Mouse (Mus musculus) intestine, embryonic 16.5 days (tissue): ENCODE results near the gene Dscam. TPM values are rescaled to one million over a fixed set of nuclear protein-coding genes. Genes with fewer than 3 reads are reported as not detected.

Source experiments
- ATAC-seq: fragments of 200-750 bp; cut with Nextera tagmentation; 2 replicates; pipeline ENCODE4 v1.8.0; 2017; ENCODE audit warnings: moderate TSS enrichment, moderate library complexity
- H3K27ac ChIP-seq: fragments of 300-500 bp; sonication (generic); 2 replicates; pipeline ENCODE4 v1.5.1; 2014; ENCODE audit warnings: mild to moderate bottlenecking, low read length
- H3K27me3 ChIP-seq: fragments of 300-500 bp; sonication (generic); replicated peaks from 2 replicates; pipeline ENCODE4 v1.6.1; 2014; ENCODE audit warnings: low read length, control low read depth, mixed read lengths; ENCODE audit not compliant: control insufficient read depth, insufficient read depth
- H3K36me3 ChIP-seq: fragments of 300-500 bp; sonication (generic); 2 replicates; pipeline ENCODE4 v1.6.1; 2014; ENCODE audit warnings: low read length, control low read depth; ENCODE audit not compliant: control insufficient read depth, insufficient read depth
- H3K4me1 ChIP-seq: fragments of 300-500 bp; sonication (generic); 2 replicates; pipeline ENCODE4 v1.6.1; 2014; ENCODE audit warnings: low read length, control low read depth, mixed read lengths; ENCODE audit not compliant: control insufficient read depth, insufficient read depth
- H3K4me2 ChIP-seq: fragments of 300-500 bp; sonication (generic); 2 replicates; pipeline ENCODE4 v1.6.1; 2014; ENCODE audit warnings: low read depth, low read length, control low read depth
- H3K4me3 ChIP-seq: fragments of 300-500 bp; sonication (generic); 2 replicates; pipeline ENCODE4 v1.5.1; 2014; ENCODE audit warnings: mild to moderate bottlenecking, low read length
- H3K9ac ChIP-seq: fragments of 300-500 bp; sonication (generic); 2 replicates; pipeline ENCODE4 v1.6.1; 2014; ENCODE audit warnings: low read depth, low read length
- H3K9me3 ChIP-seq: fragments of 300-500 bp; sonication (generic); 2 replicates; pipeline ENCODE4 v1.6.1; 2016; ENCODE audit warnings: low read length, control low read depth; ENCODE audit not compliant: control insufficient read depth
- WGBS: fragments of 180-500 bp; shearing (Covaris S2); extraction: QIAGEN DNeasy Blood & Tissue Kit; methylation state at CpG from one replicate; pipeline ENCODE4 v1.1.7; 2014; 5-methylcytosine and 5-hydroxymethylcytosine counted together
- polyA plus RNA-seq: library from polyadenylated mRNA; unstranded; fragments of >200 nt; fragmentation: Nextera tagmentation; extraction: Ambion mirVana; gene quantifications from 2 replicates; pipeline ENCODE4 v1.2.1, GENCODE M21; 2015

The Dscam gene
- polyA plus RNA-seq, 1 experiment from 2014 or later, result 0.21 TPM

- Histone ChIP-seq H3K9ac (no peak overlapping the region), H3K36me3 (no peaks in the 10 kb centered on the region), H3K9me3 (no peaks in the 10 kb centered on the region), H3K27ac (no peak overlapping the region), H3K4me1 (no peaks in the 10 kb centered on the region), H3K27me3 (no peaks in the 10 kb centered on the region), H3K4me3 (no peak overlapping the region), H3K4me2 (no peak overlapping the region)
- no peak for ATAC-seq
- 83% methylated on average over 10 of the region's 10 CpGs for WGBS
These were observed 35.3 kb downstream of the Dscam start for GRCm38 (mm10) chr16:97135003-97135827.

- Histone ChIP-seq H3K4me2 (no peak overlapping the region), H3K4me3 (no peak overlapping the region), H3K4me1 (no peaks in the 10 kb centered on the region), H3K9ac (no peak overlapping the region), H3K36me3 (no peaks in the 10 kb centered on the region), H3K27ac (no peak overlapping the region), H3K27me3 (no peaks in the 10 kb centered on the region), H3K9me3 (no peaks in the 10 kb centered on the region)
- WGBS, result 57% methylated on average over 2 of the region's 2 CpGs
- ATAC-seq, result no peak
These were observed 43.3 kb downstream of the Dscam start for GRCm38 (mm10) chr16:97127296-97127695.

GRCm38 (mm10) chr16:97110028-97110427 lies 60.5 kb downstream of the Dscam start:
- H3K4me1 ChIP-seq, result no peaks in the 10 kb centered on the region
- no peak overlapping the region for H3K9ac ChIP-seq
- no peak overlapping the region for H3K4me2 ChIP-seq
- no peak for ATAC-seq
- 71% methylated on average over 4 of the region's 4 CpGs for WGBS
- no peaks in the 10 kb centered on the region for H3K36me3 ChIP-seq
- no peaks in the 10 kb centered on the region for H3K27me3 ChIP-seq
- no peak overlapping the region for H3K27ac ChIP-seq
- H3K4me3 ChIP-seq, result no peak overlapping the region
- H3K9me3 ChIP-seq, result no peaks in the 10 kb centered on the region

- H3K4me2 ChIP-seq, result no peak overlapping the region
- H3K4me3 ChIP-seq, result no peak overlapping the region
- no peak overlapping the region for H3K9ac ChIP-seq
- WGBS, result 69% methylated on average over 2 of the region's 2 CpGs
- H3K27me3 ChIP-seq, result no peaks in the 10 kb centered on the region
- no peak overlapping the region for H3K27ac ChIP-seq
- no peak for ATAC-seq
- no peaks in the 10 kb centered on the region for H3K4me1 ChIP-seq
- no peaks in the 10 kb centered on the region for H3K9me3 ChIP-seq
- no peaks in the 10 kb centered on the region for H3K36me3 ChIP-seq
These were observed 65.3 kb downstream of the Dscam start for GRCm38 (mm10) chr16:97105266-97105665.

- Histone ChIP-seq H3K4me3 (no peak overlapping the region), H3K27ac (no peak overlapping the region), H3K36me3 (no peaks in the 10 kb centered on the region), H3K27me3 (no peaks in the 10 kb centered on the region), H3K9ac (no peak overlapping the region), H3K4me1 (no peaks in the 10 kb centered on the region), H3K4me2 (no peak overlapping the region), H3K9me3 (no peaks in the 10 kb centered on the region)
- no peak for ATAC-seq
- 58% methylated on average over 2 of the region's 2 CpGs for WGBS
These were observed 67.5 kb downstream of the Dscam start for GRCm38 (mm10) chr16:97103046-97103445.

GRCm38 (mm10) chr16:97100091-97100490 lies 70.5 kb downstream of the Dscam start:
- WGBS, result 72% methylated on average over 2 of the region's 2 CpGs
- Histone ChIP-seq H3K9me3 (no peaks in the 10 kb centered on the region), H3K9ac (no peak overlapping the region), H3K27me3 (no peaks in the 10 kb centered on the region), H3K36me3 (no peaks in the 10 kb centered on the region), H3K4me1 (no peaks in the 10 kb centered on the region), H3K4me3 (no peak overlapping the region), H3K4me2 (no peak overlapping the region), H3K27ac (no peak overlapping the region)
- no peak for ATAC-seq

- Histone ChIP-seq H3K4me2 (no peak overlapping the region), H3K9me3 (no peaks in the 10 kb centered on the region), H3K4me1 (no peaks in the 10 kb centered on the region), H3K4me3 (no peak overlapping the region), H3K27ac (no peak overlapping the region), H3K27me3 (no peaks in the 10 kb centered on the region), H3K36me3 (no peaks in the 10 kb centered on the region), H3K9ac (no peak overlapping the region)
- no peak for ATAC-seq
- 62% methylated on average over 5 of the region's 5 CpGs for WGBS
These were observed 72.0 kb downstream of the Dscam start for GRCm38 (mm10) chr16:97098508-97098907.

GRCm38 (mm10) chr16:97096709-97097108 lies 73.8 kb downstream of the Dscam start:
- Histone ChIP-seq H3K36me3 (no peaks in the 10 kb centered on the region), H3K9ac (no peak overlapping the region), H3K4me2 (no peak overlapping the region), H3K27ac (no peak overlapping the region), H3K27me3 (no peaks in the 10 kb centered on the region), H3K4me1 (no peaks in the 10 kb centered on the region), H3K4me3 (no peak overlapping the region), H3K9me3 (no peaks in the 10 kb centered on the region)
- no peak for ATAC-seq
- 80% methylated on average over 2 of the region's 2 CpGs for WGBS

GRCm38 (mm10) chr16:97095496-97095895 lies 75.1 kb downstream of the Dscam start:
- no peak for ATAC-seq
- H3K4me3 ChIP-seq, result no peak overlapping the region
- WGBS, result 90% methylated on average over 1 of the region's 1 CpGs
- no peaks in the 10 kb centered on the region for H3K4me1 ChIP-seq
- H3K9me3 ChIP-seq, result no peaks in the 10 kb centered on the region
- H3K27ac ChIP-seq, result no peak overlapping the region
- H3K9ac ChIP-seq, result no peak overlapping the region
- H3K4me2 ChIP-seq, result no peak overlapping the region
- no peaks in the 10 kb centered on the region for H3K36me3 ChIP-seq
- H3K27me3 ChIP-seq, result no peaks in the 10 kb centered on the region

- Histone ChIP-seq H3K36me3 (no peaks in the 10 kb centered on the region), H3K4me3 (no peak overlapping the region), H3K4me2 (no peak overlapping the region), H3K27me3 (no peaks in the 10 kb centered on the region), H3K4me1 (no peaks in the 10 kb centered on the region), H3K27ac (no peak overlapping the region), H3K9ac (no peak overlapping the region), H3K9me3 (no peaks in the 10 kb centered on the region)
- WGBS, result 38% methylated on average over 3 of the region's 3 CpGs
- ATAC-seq, result no peak
These were observed 81.2 kb downstream of the Dscam start for GRCm38 (mm10) chr16:97089339-97089738.
